Mouse (Mus musculus): ENCODE measurements around the gene Irf8.
"Not testable (repeated sequence)": the region's sequence is repeated elsewhere in the genome, so short reads cannot be mapped to it uniquely, and the experiment has no call there.

Gene Irf8

GRCm38 (mm10) chr8:120797019-120797727 is 61.0 kb downstream of the Irf8 start:
- no peaks in the 10 kb centered on the region for H3K36me3 ChIP-seq (ENCODE audit: insufficient read depth, low read length)
- TF ChIP-seq POU5F1 (IDR thresholded peaks at IDR 0.05; ENCODE audit: borderline replicate concordance, low read length): no peak
- no peak for TF ChIP-seq NANOG (IDR thresholded peaks at IDR 0.05; ENCODE audit: borderline replicate concordance, low read length)
- TF ChIP-seq CTCF (conservative IDR thresholded peaks at IDR 0.05; ENCODE audit: low read length): no peak
- H3K4me1 ChIP-seq (replicated peaks; ENCODE audit: low read depth, low read length): peaks cover 38% of the 10 kb centered on the region
- H3K27me3 ChIP-seq (ENCODE audit: insufficient read depth, low read length): peaks cover 33% of the 10 kb centered on the region
- H3K4me3 ChIP-seq (replicated peaks; ENCODE audit: low read length): no peak overlapping the region
- no peaks in the 10 kb centered on the region for H3K9me3 ChIP-seq (ENCODE audit: low read length)

GRCm38 (mm10) chr8:120800308-120800865 is 64.2 kb downstream of the Irf8 start:
- Histone ChIP-seq H3K4me3 (replicated peaks; ENCODE audit: low read length) (no peak overlapping the region), H3K9me3 (ENCODE audit: low read length) (no peaks in the 10 kb centered on the region), H3K27me3 (ENCODE audit: insufficient read depth, low read length) (peaks cover 29% of the 10 kb centered on the region), H3K36me3 (ENCODE audit: insufficient read depth, low read length) (no peaks in the 10 kb centered on the region), H3K4me1 (replicated peaks; ENCODE audit: low read depth, low read length) (peaks cover 55% of the 10 kb centered on the region)
- TF ChIP-seq NANOG (IDR thresholded peaks at IDR 0.05; ENCODE audit: borderline replicate concordance, low read length) (no peak), CTCF (conservative IDR thresholded peaks at IDR 0.05; ENCODE audit: low read length) (peak; percentile 95), POU5F1 (IDR thresholded peaks at IDR 0.05; ENCODE audit: borderline replicate concordance, low read length) (no peak)

GRCm38 (mm10) chr8:120803661-120804375 is 67.7 kb downstream of the Irf8 start:
- TF ChIP-seq NANOG (IDR thresholded peaks at IDR 0.05; ENCODE audit: borderline replicate concordance, low read length): peak; percentile 65; the same call in 1 of the 2 replicates
- H3K9me3 ChIP-seq (ENCODE audit: low read length); H3K36me3 ChIP-seq (ENCODE audit: insufficient read depth, low read length): not testable (repeated sequence)
- Histone ChIP-seq H3K4me3 (replicated peaks; ENCODE audit: low read length) (peak overlapping the region; percentile 37; the same call in 1 of the 2 replicates), H3K27me3 (ENCODE audit: insufficient read depth, low read length) (peaks cover 49% of the 10 kb centered on the region), H3K4me1 (replicated peaks; ENCODE audit: low read depth, low read length) (peaks cover 78% of the 10 kb centered on the region)

DNA sequence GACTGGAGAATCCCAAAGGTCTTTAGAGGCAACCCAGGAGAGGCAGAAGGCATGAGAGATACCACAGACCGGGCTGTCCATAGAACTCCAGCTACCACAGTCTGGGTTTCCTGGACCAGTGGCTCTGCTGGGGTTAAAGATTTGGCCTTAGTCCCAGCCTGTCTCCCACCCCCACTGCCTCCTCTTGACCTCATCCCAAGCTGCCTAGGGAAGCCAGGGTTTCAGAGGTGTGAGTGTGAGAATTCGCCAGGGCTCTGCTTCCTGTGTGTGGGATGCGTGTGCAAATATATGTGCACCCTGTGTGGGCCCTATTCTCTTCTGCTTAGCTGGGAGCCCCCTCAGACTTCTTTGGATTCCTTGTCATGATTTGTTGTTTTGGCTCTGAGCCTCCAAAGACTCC is 68.6 kb downstream of the Irf8 start:
- Histone ChIP-seq H3K36me3 (ENCODE audit: insufficient read depth, low read length) (no peaks in the 10 kb centered on the region), H3K4me1 (replicated peaks; ENCODE audit: low read depth, low read length) (peaks cover 78% of the 10 kb centered on the region), H3K27me3 (ENCODE audit: insufficient read depth, low read length) (peaks cover 50% of the 10 kb centered on the region), H3K4me3 (replicated peaks; ENCODE audit: low read length) (peak overlapping the region; percentile 37; the same call in 1 of the 2 replicates), H3K9me3 (ENCODE audit: low read length) (no peaks in the 10 kb centered on the region)
- no peak for TF ChIP-seq POU5F1 (IDR thresholded peaks at IDR 0.05; ENCODE audit: borderline replicate concordance, low read length)
- no peak for TF ChIP-seq CTCF (conservative IDR thresholded peaks at IDR 0.05; ENCODE audit: low read length)
- no peak for TF ChIP-seq NANOG (IDR thresholded peaks at IDR 0.05; ENCODE audit: borderline replicate concordance, low read length)
